Mouse (Mus musculus) olfactory bulb, adult 2 months (tissue): ENCODE data around the gene Sod2. TPM values are rescaled to one million over a fixed set of nuclear protein-coding genes. Genes with fewer than 3 reads are reported as not detected.

Experiments used
- polyA plus RNA-seq: library from polyadenylated mRNA; stranded (reverse); fragments of >200 nt; gene quantifications from 2 replicates; pipeline ENCODE4 v1.2.4, GENCODE M21; 2012; ENCODE audit warnings: low replicate concordance; ENCODE audit not compliant: missing spikeins, insufficient read depth, insufficient read length

Sod2 gene
- polyA plus RNA-seq, 1 experiment: not detected

Other genes with a start within 250 kb of the Sod2 start
- gene Igf2r, start 237.2 kb upstream of the Sod2 start, polyA plus RNA-seq: 51.4 TPM in 1 of 2 replicates, not detected in the other
- not detected in 2 replicates for gene Mas1, start 138.7 kb upstream of the Sod2 start, polyA plus RNA-seq
- gene Mrgprh, start 130.8 kb upstream of the Sod2 start, polyA plus RNA-seq: not detected in 2 replicates
- gene Pnldc1, start 96.6 kb upstream of the Sod2 start, polyA plus RNA-seq: not detected in 2 replicates
- 471 TPM in 1 of 2 replicates, not detected in the other for gene Tcp1, start 91.1 kb upstream of the Sod2 start, polyA plus RNA-seq
- not detected in 2 replicates for gene Mrpl18, start 90.5 kb upstream of the Sod2 start, polyA plus RNA-seq
- not detected in 2 replicates for gene Acat3, start 66.2 kb upstream of the Sod2 start, polyA plus RNA-seq
- gene Acat2, start 46.1 kb upstream of the Sod2 start, polyA plus RNA-seq: not detected in 2 replicates
- not detected in 2 replicates for gene Wtap, start 12.7 kb upstream of the Sod2 start, polyA plus RNA-seq
- not detected in 2 replicates for gene Gpr31b, start 45.5 kb downstream of the Sod2 start, polyA plus RNA-seq
- gene Tcp10b, start 54.3 kb downstream of the Sod2 start, polyA plus RNA-seq: not detected in 2 replicates
- gene Unc93a, start 125.0 kb downstream of the Sod2 start, polyA plus RNA-seq: not detected in 2 replicates
- not detected in 2 replicates for gene Smok2a, start 214.3 kb downstream of the Sod2 start, polyA plus RNA-seq
- gene Smok2b, start 223.4 kb downstream of the Sod2 start, polyA plus RNA-seq: not detected in 2 replicates